Mouse (Mus musculus): ENCODE results near the gene Dmwd. TPM values are rescaled to one million over a fixed set of nuclear protein-coding genes. Genes with fewer than 3 reads are reported as not detected.

Dmwd gene
- 10 to 100 TPM; 39.5 to 50.7 TPM for polyA plus RNA-seq (2012; fragmentation: generic; extraction: Trizol)

GRCm38 (mm10) chr7:19075723-19076585 lies at the start of gene Dmwd:
Gene Dmwd, plus strand, starts transcription at chr7:19076227.

GRCm38 (mm10) chr7:19054047-19054776 lies 21.8 kb upstream of the Dmwd start, which contains the start of gene Rsph6a:
Gene Rsph6a, plus strand, starts transcription at chr7:19054690.

GRCm38 (mm10) chr7:19083701-19084100 lies 7.7 kb downstream of the Dmwd start, which contains the start of gene Dmpk:
Gene Dmpk, plus strand, starts transcription at chr7:19083849.

GRCm38 (mm10) chr7:19094471-19094825 lies 18.4 kb downstream of the Dmwd start, which contains the start of gene Six5:
Gene Six5, plus strand, starts transcription at chr7:19094594.

GRCm38 (mm10) chr7:19118028-19118771 lies 42.2 kb downstream of the Dmwd start, which contains the start of gene Gm4969:
Gene Gm4969, minus strand, starts transcription at chr7:19118368.

GRCm38 (mm10) chr7:19119631-19120429 lies 43.8 kb downstream of the Dmwd start, which contains the start of gene Fbxo46:
Gene Fbxo46, plus strand, starts transcription at chr7:19119859.

Other genes starting within 250 kb of the Dmwd start
- gene Mill2, start 236.3 kb upstream of the Dmwd start, polyA plus RNA-seq (2012; fragmentation: generic; extraction: Trizol) = 1 to 10 TPM in 1 of 2 experiments, under 1 TPM in 1; 0.04 to 2.0 TPM
- gene Pglyrp1, start 204.9 kb upstream of the Dmwd start, polyA plus RNA-seq (2012; fragmentation: generic; extraction: Trizol) = under 1 TPM; 0.11 to 0.40 TPM
- 10 to 100 TPM; 10.0 to 22.1 TPM for gene Ccdc61, start 165.8 kb upstream of the Dmwd start, polyA plus RNA-seq (2012; fragmentation: generic; extraction: Trizol)
- under 1 TPM; 0.04 to 0.15 TPM for gene Nova2, start 150.3 kb upstream of the Dmwd start, polyA plus RNA-seq (2012; fragmentation: generic; extraction: Trizol)
- not detected for gene Nanos2, start 88.8 kb upstream of the Dmwd start, polyA plus RNA-seq (2012; fragmentation: generic; extraction: Trizol)
- gene Mypop, start 85.0 kb upstream of the Dmwd start, polyA plus RNA-seq (2012; fragmentation: generic; extraction: Trizol) = 10 to 100 TPM; 12.3 to 25.1 TPM
- 10 to 100 TPM; 40.5 to 48.4 TPM for gene Irf2bp1, start 72.2 kb upstream of the Dmwd start, polyA plus RNA-seq (2012; fragmentation: generic; extraction: Trizol)
- gene Foxa3, start 52.7 kb upstream of the Dmwd start, polyA plus RNA-seq (2012; fragmentation: generic; extraction: Trizol) = under 1 TPM; 0.04 to 0.06 TPM
- 100 to 1,000 TPM in 1 of 2 experiments, 10 to 100 TPM in 1; 85.0 to 109 TPM for gene Sympk, start 51.9 kb upstream of the Dmwd start, polyA plus RNA-seq (2012; fragmentation: generic; extraction: Trizol)
- under 1 TPM; 0.08 to 0.26 TPM for gene Rsph6a, start 21.5 kb upstream of the Dmwd start, polyA plus RNA-seq (2012; fragmentation: generic; extraction: Trizol)
- gene Dmpk, start 7.6 kb downstream of the Dmwd start, polyA plus RNA-seq (2012; fragmentation: generic; extraction: Trizol) = 10 to 100 TPM; 23.1 to 40.3 TPM
- gene Six5, start 18.4 kb downstream of the Dmwd start, polyA plus RNA-seq (2012; fragmentation: generic; extraction: Trizol) = 10 to 100 TPM in 1 of 2 experiments, 1 to 10 TPM in 1; 3.1 to 18.0 TPM
- gene Gm4969, start 42.1 kb downstream of the Dmwd start, polyA plus RNA-seq (2012; fragmentation: generic; extraction: Trizol) = not detected
- gene Fbxo46, start 43.6 kb downstream of the Dmwd start, polyA plus RNA-seq (2012; fragmentation: generic; extraction: Trizol) = 1 to 10 TPM; 3.9 to 9.2 TPM
- 1 to 10 TPM; 4.7 to 6.0 TPM for gene Qpctl, start 73.1 kb downstream of the Dmwd start, polyA plus RNA-seq (2012; fragmentation: generic; extraction: Trizol)
- 100 to 1,000 TPM; 214 to 583 TPM for gene Snrpd2, start 73.5 kb downstream of the Dmwd start, polyA plus RNA-seq (2012; fragmentation: generic; extraction: Trizol)
- under 1 TPM; 0.02 to 0.15 TPM for gene Gipr, start 89.9 kb downstream of the Dmwd start, polyA plus RNA-seq (2012; fragmentation: generic; extraction: Trizol)
- gene Eml2, start 100.2 kb downstream of the Dmwd start, polyA plus RNA-seq (2012; fragmentation: generic; extraction: Trizol) = under 1 TPM in 1 of 2 experiments, not detected in 1; 0.02 TPM
- gene Gpr4, start 136.3 kb downstream of the Dmwd start, polyA plus RNA-seq (2012; fragmentation: generic; extraction: Trizol) = under 1 TPM; 0.05 to 0.14 TPM
- 10 to 100 TPM; 22.3 to 24.0 TPM for gene Opa3, start 152.1 kb downstream of the Dmwd start, polyA plus RNA-seq (2012; fragmentation: generic; extraction: Trizol)
- gene Vasp, start 195.6 kb downstream of the Dmwd start, polyA plus RNA-seq (2012; fragmentation: generic; extraction: Trizol) = 10 to 100 TPM; 30.1 to 39.1 TPM
- gene Ppm1n, start 203.8 kb downstream of the Dmwd start, polyA plus RNA-seq (2012; fragmentation: generic; extraction: Trizol) = not detected
- 1 to 10 TPM in 1 of 2 experiments, under 1 TPM in 1; 0.91 to 1.1 TPM for gene Rtn2, start 206.4 kb downstream of the Dmwd start, polyA plus RNA-seq (2012; fragmentation: generic; extraction: Trizol)
- gene Fosb, start 233.8 kb downstream of the Dmwd start, polyA plus RNA-seq (2012; fragmentation: generic; extraction: Trizol) = 1 to 10 TPM in 1 of 2 experiments, under 1 TPM in 1; 0.29 to 1.1 TPM